Mouse (Mus musculus) intestine, embryonic 16.5 days (tissue): ENCODE data around the gene Synrg. TPM values are rescaled to one million over a fixed set of nuclear protein-coding genes. Genes with fewer than 3 reads are reported as not detected.

Experiments used
- ATAC-seq: fragments of 200-750 bp; cut with Nextera tagmentation; 2 replicates; pipeline ENCODE4 v1.8.0; 2017; ENCODE audit warnings: moderate TSS enrichment, moderate library complexity
- H3K27ac ChIP-seq: fragments of 300-500 bp; sonication (generic); 2 replicates; pipeline ENCODE4 v1.5.1; 2014; ENCODE audit warnings: mild to moderate bottlenecking, low read length
- H3K27me3 ChIP-seq: fragments of 300-500 bp; sonication (generic); replicated peaks from 2 replicates; pipeline ENCODE4 v1.6.1; 2014; ENCODE audit warnings: low read length, control low read depth, mixed read lengths; ENCODE audit not compliant: control insufficient read depth, insufficient read depth
- H3K36me3 ChIP-seq: fragments of 300-500 bp; sonication (generic); 2 replicates; pipeline ENCODE4 v1.6.1; 2014; ENCODE audit warnings: low read length, control low read depth; ENCODE audit not compliant: control insufficient read depth, insufficient read depth
- H3K4me1 ChIP-seq: fragments of 300-500 bp; sonication (generic); 2 replicates; pipeline ENCODE4 v1.6.1; 2014; ENCODE audit warnings: low read length, control low read depth, mixed read lengths; ENCODE audit not compliant: control insufficient read depth, insufficient read depth
- H3K4me2 ChIP-seq: fragments of 300-500 bp; sonication (generic); 2 replicates; pipeline ENCODE4 v1.6.1; 2014; ENCODE audit warnings: low read depth, low read length, control low read depth
- H3K4me3 ChIP-seq: fragments of 300-500 bp; sonication (generic); 2 replicates; pipeline ENCODE4 v1.5.1; 2014; ENCODE audit warnings: mild to moderate bottlenecking, low read length
- H3K9ac ChIP-seq: fragments of 300-500 bp; sonication (generic); 2 replicates; pipeline ENCODE4 v1.6.1; 2014; ENCODE audit warnings: low read depth, low read length
- H3K9me3 ChIP-seq: fragments of 300-500 bp; sonication (generic); 2 replicates; pipeline ENCODE4 v1.6.1; 2016; ENCODE audit warnings: low read length, control low read depth; ENCODE audit not compliant: control insufficient read depth
- WGBS: fragments of 180-500 bp; shearing (Covaris S2); extraction: QIAGEN DNeasy Blood & Tissue Kit; methylation state at CpG from one replicate; pipeline ENCODE4 v1.1.7; 2014; 5-methylcytosine and 5-hydroxymethylcytosine counted together
- polyA plus RNA-seq: library from polyadenylated mRNA; unstranded; fragments of >200 nt; fragmentation: Nextera tagmentation; extraction: Ambion mirVana; gene quantifications from 2 replicates; pipeline ENCODE4 v1.2.1, GENCODE M21; 2015

Synrg gene
- polyA plus RNA-seq, 1 experiment from 2014 or later = 6.6 TPM

GRCm38 (mm10) chr11:83998993-83999392 lies 34.8 kb downstream of the Synrg start:
- H3K27me3 ChIP-seq = no peaks in the 10 kb centered on the region
- H3K4me2 ChIP-seq = no peak overlapping the region
- H3K9ac ChIP-seq = no peak overlapping the region
- no peaks in the 10 kb centered on the region for H3K9me3 ChIP-seq
- H3K4me3 ChIP-seq = no peak overlapping the region
- ATAC-seq = no peak
- H3K27ac ChIP-seq = no peak overlapping the region
- 0 out of 2 replicates have a peak, but pooled peaks cover 7% of the 10 kb centered on the region for H3K36me3 ChIP-seq
- 84% methylated on average over 3 of the region's 3 CpGs for WGBS
- H3K4me1 ChIP-seq = no peaks in the 10 kb centered on the region

GRCm38 (mm10) chr11:83999411-83999915 lies 35.2 kb downstream of the Synrg start:
- Histone ChIP-seq H3K36me3 (0 out of 2 replicates have a peak, but pooled peaks cover 7% of the 10 kb centered on the region), H3K27ac (no peak overlapping the region), H3K4me3 (no peak overlapping the region), H3K4me2 (no peak overlapping the region), H3K9ac (no peak overlapping the region), H3K9me3 (no peaks in the 10 kb centered on the region), H3K4me1 (no peaks in the 10 kb centered on the region), H3K27me3 (no peaks in the 10 kb centered on the region)
- 90% methylated on average over 4 of the region's 4 CpGs for WGBS
- ATAC-seq = no peak

GRCm38 (mm10) chr11:84001257-84001656 lies 37.0 kb downstream of the Synrg start:
- WGBS = 89% methylated on average over 3 of the region's 3 CpGs

GRCm38 (mm10) chr11:84003986-84004385 lies 39.8 kb downstream of the Synrg start:
- Histone ChIP-seq H3K9me3 (no peaks in the 10 kb centered on the region), H3K4me3 (no peak overlapping the region), H3K36me3 (0 out of 2 replicates have a peak, but pooled peaks cover 9% of the 10 kb centered on the region), H3K9ac (no peak overlapping the region), H3K27ac (no peak overlapping the region), H3K27me3 (no peaks in the 10 kb centered on the region), H3K4me2 (no peak overlapping the region), H3K4me1 (no peaks in the 10 kb centered on the region)
- WGBS = 84% methylated on average over 6 of the region's 6 CpGs
- no peak for ATAC-seq

More at GRCm38 (mm10) chr11:84001257-84001656, 37.0 kb downstream of the Synrg start:
- H3K27ac ChIP-seq = no peak overlapping the region
- H3K4me3 ChIP-seq = no peak overlapping the region
- H3K27me3 ChIP-seq = no peaks in the 10 kb centered on the region
- H3K4me2 ChIP-seq = no peak overlapping the region
- H3K36me3 ChIP-seq = 0 out of 2 replicates have a peak, but pooled peaks cover 7% of the 10 kb centered on the region
- no peak for ATAC-seq
- H3K9ac ChIP-seq = no peak overlapping the region
- H3K4me1 ChIP-seq = no peaks in the 10 kb centered on the region
- no peaks in the 10 kb centered on the region for H3K9me3 ChIP-seq

- Histone ChIP-seq H3K9ac (no peak overlapping the region), H3K36me3 (peaks cover 6% of the 10 kb centered on the region; the same call in 1 of the 2 replicates), H3K27ac (no peak overlapping the region), H3K4me1 (no peaks in the 10 kb centered on the region), H3K27me3 (no peaks in the 10 kb centered on the region), H3K9me3 (no peaks in the 10 kb centered on the region), H3K4me3 (no peak overlapping the region), H3K4me2 (no peak overlapping the region)
- WGBS = 85% methylated on average over 9 of the region's 9 CpGs
- no peak for ATAC-seq
Measured at GRCm38 (mm10) chr11:84009001-84009400, 44.8 kb downstream of the Synrg start.

GRCm38 (mm10) chr11:84010411-84010810 lies 46.2 kb downstream of the Synrg start:
- Histone ChIP-seq H3K27ac (no peak overlapping the region), H3K4me1 (no peaks in the 10 kb centered on the region), H3K9ac (no peak overlapping the region), H3K4me3 (no peak overlapping the region), H3K27me3 (no peaks in the 10 kb centered on the region), H3K4me2 (no peak overlapping the region), H3K9me3 (no peaks in the 10 kb centered on the region), H3K36me3 (peaks cover 6% of the 10 kb centered on the region; the same call in 1 of the 2 replicates)
- ATAC-seq = no peak
- 85% methylated on average over 9 of the region's 9 CpGs for WGBS

- Histone ChIP-seq H3K27ac (no peak overlapping the region), H3K4me1 (no peaks in the 10 kb centered on the region), H3K4me3 (no peak overlapping the region), H3K4me2 (no peak overlapping the region), H3K27me3 (no peaks in the 10 kb centered on the region), H3K9ac (no peak overlapping the region), H3K9me3 (no peaks in the 10 kb centered on the region), H3K36me3 (peaks cover 6% of the 10 kb centered on the region; the same call in 1 of the 2 replicates)
- 52% methylated on average over 12 of the region's 12 CpGs for WGBS
- no peak for ATAC-seq
Measured at GRCm38 (mm10) chr11:84011050-84011449, 46.8 kb downstream of the Synrg start.

GRCm38 (mm10) chr11:84011576-84011975 lies 47.3 kb downstream of the Synrg start:
- no peak overlapping the region for H3K9ac ChIP-seq
- ATAC-seq = no peak
- H3K9me3 ChIP-seq = no peaks in the 10 kb centered on the region
- H3K27me3 ChIP-seq = no peaks in the 10 kb centered on the region
- no peak overlapping the region for H3K4me3 ChIP-seq
- 66% methylated on average over 2 of the region's 2 CpGs for WGBS
- H3K4me1 ChIP-seq = no peaks in the 10 kb centered on the region
- H3K36me3 ChIP-seq = peaks cover 6% of the 10 kb centered on the region; the same call in 1 of the 2 replicates
- no peak overlapping the region for H3K27ac ChIP-seq
- H3K4me2 ChIP-seq = no peak overlapping the region

GRCm38 (mm10) chr11:84013105-84013504 lies 48.9 kb downstream of the Synrg start:
- 39% methylated on average over 7 of the region's 7 CpGs for WGBS
- Histone ChIP-seq H3K27me3 (no peaks in the 10 kb centered on the region), H3K4me2 (no peak overlapping the region), H3K9me3 (no peaks in the 10 kb centered on the region), H3K4me1 (no peaks in the 10 kb centered on the region), H3K27ac (no peak overlapping the region), H3K36me3 (peaks cover 6% of the 10 kb centered on the region; the same call in 1 of the 2 replicates), H3K4me3 (no peak overlapping the region), H3K9ac (no peak overlapping the region)
- ATAC-seq = no peak
